Mouse (Mus musculus) central nervous system, embryonic 18 days (tissue): Measurements from ENCODE around the gene Tprkb. TPM values are rescaled to one million over a fixed set of nuclear protein-coding genes. Genes with fewer than 3 reads are reported as not detected.

Experiments
- polyA plus RNA-seq: library from polyadenylated mRNA; depleted of rRNA; stranded (reverse); fragments of >200 nt; gene quantifications from 2 replicates; pipeline ENCODE4 v1.2.3, GENCODE M21; 2012; rRNA removed

The Tprkb gene
- polyA plus RNA-seq, result 50.4 and 53.6 TPM in 2 replicates

DNA sequence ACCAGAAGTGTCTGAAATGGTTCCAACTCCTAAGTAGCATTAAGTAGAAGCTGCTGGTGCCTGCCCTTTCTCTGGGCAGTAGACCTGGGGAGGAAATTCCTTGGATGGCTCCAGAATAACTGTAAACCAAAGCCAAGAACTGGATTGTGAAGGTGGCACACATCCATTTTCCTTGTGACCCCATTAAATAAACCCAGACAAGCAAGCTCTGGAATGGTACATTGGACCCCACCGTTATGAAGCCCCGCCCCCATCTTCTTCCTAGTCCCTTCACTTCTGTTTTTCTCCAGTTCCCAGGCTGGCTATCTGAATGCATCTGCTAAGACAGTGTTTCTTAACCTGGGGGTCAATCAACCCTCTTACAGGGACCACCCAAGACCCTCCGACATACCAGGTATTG, at the start of gene Tprkb:
TSS of gene Tprkb (plus strand) at position 279 of the 400 bp plus-strand sequence.

DNA sequence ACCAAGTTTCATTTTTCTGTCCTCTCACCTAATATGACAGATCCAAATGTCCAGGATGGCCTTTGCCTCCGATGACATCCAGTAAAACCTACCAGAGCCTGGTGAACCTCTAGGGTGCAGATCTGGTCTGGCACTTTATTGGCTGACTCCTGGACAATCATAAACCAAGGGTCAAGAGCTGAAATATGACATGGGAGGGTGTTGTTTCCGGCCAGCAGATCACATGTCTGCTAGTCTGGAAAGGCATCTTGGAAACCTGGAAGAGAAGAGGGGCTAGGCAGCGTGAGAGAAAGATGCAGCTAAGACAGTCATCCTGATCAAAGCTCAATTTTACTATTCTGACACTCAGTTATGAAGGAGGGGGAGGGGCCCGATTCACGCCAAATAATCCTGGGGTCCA, 42.7 kb upstream of the Tprkb start, which contains the start of gene Nat8f2:
TSS of gene Nat8f2 (minus strand) at position 153 of the 400 bp plus-strand sequence.

DNA sequence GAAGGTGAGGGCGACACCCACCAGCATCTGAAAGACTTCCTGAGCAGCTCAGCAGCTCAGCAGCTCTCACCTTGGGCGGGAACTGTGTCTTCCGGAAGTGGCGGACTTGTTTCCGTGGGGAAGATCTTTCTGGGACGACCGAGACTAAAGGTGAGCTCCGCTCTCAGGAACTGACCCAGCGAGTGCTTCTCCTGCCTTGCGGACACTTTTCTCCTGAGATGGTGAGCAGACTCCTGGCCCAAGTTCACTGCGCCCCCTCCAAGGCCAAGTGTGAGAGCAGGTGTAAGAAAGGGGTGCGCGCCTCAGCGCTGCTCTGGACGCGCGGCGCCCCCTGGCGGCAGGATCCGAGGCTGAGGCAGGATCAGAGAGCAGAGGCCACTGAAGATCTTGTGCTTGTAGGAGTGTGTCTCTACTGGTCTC, 7.0 kb upstream of the Tprkb start, which contains the start of gene Nat8f4:
TSS of gene Nat8f4 (minus strand) at position 243 of the 420 bp plus-strand sequence.

DNA sequence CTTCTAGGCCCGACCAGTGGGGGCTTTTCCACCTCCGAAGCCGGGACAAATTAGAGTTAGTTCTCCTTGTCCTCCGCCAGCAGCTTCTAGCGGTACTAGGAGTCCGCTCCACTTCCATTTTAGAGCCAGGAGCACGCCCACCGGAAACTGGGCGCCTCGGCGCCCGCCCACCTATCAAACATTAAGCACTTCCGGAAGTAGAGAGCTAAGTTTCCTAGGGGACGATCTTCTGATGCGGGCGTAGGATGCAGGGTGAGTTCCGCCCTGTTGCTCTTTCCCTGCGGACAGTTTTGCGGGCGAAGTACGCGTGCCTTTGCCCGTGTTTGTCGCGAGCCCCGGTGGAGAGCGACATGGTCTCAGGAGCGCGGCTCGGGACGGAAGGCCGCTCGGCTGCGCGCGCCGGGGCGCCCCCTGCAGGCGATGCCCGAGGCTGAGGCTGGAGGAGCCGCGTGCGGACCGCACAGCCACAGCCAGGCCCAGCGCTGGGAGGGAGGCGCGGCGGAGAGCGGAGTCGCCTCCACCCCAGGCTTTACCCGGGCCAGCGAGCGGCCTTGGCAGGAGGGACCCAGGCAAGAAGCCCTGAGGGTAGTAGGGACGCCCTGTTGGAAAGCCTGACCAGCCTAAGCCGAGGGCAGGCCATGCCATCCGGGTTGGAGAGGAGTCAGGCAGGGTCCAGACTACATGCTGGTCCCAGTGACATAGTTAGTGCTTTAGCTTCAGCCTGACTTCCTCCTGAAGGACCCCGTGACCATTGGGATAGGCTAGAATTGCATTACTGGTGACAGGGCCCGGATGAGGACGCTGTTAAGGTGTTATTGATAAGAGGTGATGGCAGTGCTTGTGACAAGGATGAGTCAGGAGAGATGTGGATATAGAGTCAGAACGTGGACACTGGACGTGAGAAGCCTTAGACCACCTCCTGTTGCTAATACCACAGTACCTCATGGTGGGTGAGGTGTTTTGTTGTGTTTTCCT, 4.2 kb downstream of the Tprkb start, which contains the start of gene Nat8f1:
TSS of gene Nat8f1 (minus strand) at position 149 of the 975 bp plus-strand sequence.

GRCm38 (mm10) chr6:85961101-85962091, 49.7 kb downstream of the Tprkb start, which contains the start of gene Dusp11:
Gene Dusp11 (minus strand): TSS chr6:85961667.

Other genes with a start within 250 kb of the Tprkb start
- gene Nat8f7, start 198.7 kb upstream of the Tprkb start, polyA plus RNA-seq, result not detected in 2 replicates
- gene Nat8f3, start 146.1 kb upstream of the Tprkb start, polyA plus RNA-seq, result 0.05 and 0.07 TPM in 2 replicates
- gene Nat8f6, start 90.9 kb upstream of the Tprkb start, polyA plus RNA-seq, result 0.04 and 0.06 TPM in 2 replicates
- gene Nat8f5, start 90.9 kb upstream of the Tprkb start, polyA plus RNA-seq, result 0.16 and 0.24 TPM in 2 replicates
- 0.13 and 0.18 TPM in 2 replicates for gene Nat8, start 79.8 kb upstream of the Tprkb start, polyA plus RNA-seq
- gene Nat8f2, start 42.7 kb upstream of the Tprkb start, polyA plus RNA-seq, result 0.05 and 0.06 TPM in 2 replicates
- gene Nat8f4, start 7.0 kb upstream of the Tprkb start, polyA plus RNA-seq, result 4.4 TPM in 2 replicates
- gene Nat8f1, start 3.8 kb downstream of the Tprkb start, polyA plus RNA-seq, result 15.6 and 18.2 TPM in 2 replicates
- 164 and 182 TPM in 2 replicates for gene Dusp11, start 49.8 kb downstream of the Tprkb start, polyA plus RNA-seq
- not detected in 2 replicates for gene Figla, start 104.3 kb downstream of the Tprkb start, polyA plus RNA-seq
- gene Add2, start 116.8 kb downstream of the Tprkb start, polyA plus RNA-seq, result 187 and 210 TPM in 2 replicates